Mouse (Mus musculus) liver, adult 2 months (tissue): Measurements from ENCODE around the gene Nrp1. TPM values are rescaled to one million over a fixed set of nuclear protein-coding genes. Genes with fewer than 3 reads are reported as not detected.

Source experiments
- DNase-seq: peaks from one replicate; pipeline ENCODE4 v3.0.0-alpha.2; 2011; ENCODE audit warnings: low read depth, low spot score; ENCODE audit errors: extremely low read depth
- H3K27ac ChIP-seq: fragments of 200-500 bp; replicated peaks from 2 replicates; pipeline ENCODE4 v1.5.1; 2012; ENCODE audit warnings: low read depth, mild to moderate bottlenecking, control low read depth, inconsistent platforms, low read length; ENCODE audit not compliant: insufficient read depth
- H3K27me3 ChIP-seq: fragments of 200-500 bp; 2 replicates; pipeline ENCODE4 v1.6.1; 2012; ENCODE audit warnings: mild to moderate bottlenecking, moderate library complexity, low read length, inconsistent platforms; ENCODE audit not compliant: control insufficient read depth, insufficient read depth
- H3K36me3 ChIP-seq: fragments of 200-500 bp; 2 replicates; pipeline ENCODE4 v1.6.1; 2012; ENCODE audit warnings: low read length, inconsistent platforms; ENCODE audit not compliant: control insufficient read depth, insufficient read depth
- H3K4me1 ChIP-seq: fragments of 200-500 bp; 2 replicates; pipeline ENCODE4 v1.6.1; 2011; ENCODE audit warnings: low read length; ENCODE audit not compliant: control insufficient read depth, insufficient read depth
- H3K4me3 ChIP-seq: fragments of 200-500 bp; 2 replicates; pipeline ENCODE4 v1.5.1; 2011; ENCODE audit warnings: low read depth, mild to moderate bottlenecking, control low read depth, low read length, moderate library complexity; ENCODE audit not compliant: insufficient read depth
- H3K79me2 ChIP-seq: fragments of 200-500 bp; 2 replicates; pipeline ENCODE4 v1.6.1; 2012; ENCODE audit warnings: inconsistent platforms, mild to moderate bottlenecking, low read length, moderate library complexity; ENCODE audit not compliant: control insufficient read depth, insufficient read depth
- H3K9ac ChIP-seq: fragments of 200-500 bp; 2 replicates; pipeline ENCODE4 v1.6.1; 2012; ENCODE audit warnings: low read depth, mild to moderate bottlenecking, control low read depth, inconsistent platforms, low read length
- CTCF ChIP-seq: fragments of 200-500 bp; IDR thresholded peaks from 2 replicates; pipeline ENCODE4 v1.5.1; 2011; ENCODE audit warnings: low read depth, low read length, control low read depth
- POLR2A ChIP-seq: fragments of 200-500 bp; IDR thresholded peaks from 2 replicates; pipeline ENCODE4 v1.6.1; 2011; ENCODE audit warnings: low read length, control low read depth; ENCODE audit not compliant: insufficient read depth; ENCODE audit errors: extremely low read depth
- WGBS: fragments of 180-500 bp; shearing (Covaris S2); methylation state at CpG from one replicate; pipeline ENCODE4 v1.1.7; 2018; 5-methylcytosine and 5-hydroxymethylcytosine counted together
- polyA plus RNA-seq: library from polyadenylated mRNA; depleted of rRNA; stranded (reverse); fragments of >200 nt; gene quantifications from 2 replicates; pipeline ENCODE4 v1.2.3, GENCODE M21; 2012
- total RNA-seq: library from RNA; depleted of rRNA; stranded (reverse); fragments of >200 nt; gene quantifications from 2 replicates; pipeline ENCODE4 v1.2.3, GENCODE M21; 2014

Nrp1 gene
- total and polyA plus RNA-seq, 2 experiments: 22.2 to 54.1 TPM

GRCm38 (mm10) chr8:128396968-128397367 is 38.6 kb downstream of the Nrp1 start:
- Histone ChIP-seq H3K4me3 (no peak overlapping the region), H3K79me2 (peaks cover 31% of the 10 kb centered on the region; the same call in 1 of the 2 replicates), H3K27me3 (no peaks in the 10 kb centered on the region), H3K36me3 (peaks cover 3% of the 10 kb centered on the region; the same call in 1 of the 2 replicates), H3K4me1 (peaks cover 23% of the 10 kb centered on the region), H3K9ac (no peak overlapping the region), H3K27ac (no peak overlapping the region)
- no peak for TF ChIP-seq CTCF
- no peak for TF ChIP-seq POLR2A
- no peak for DNase-seq
- 66% methylated on average over 7 of the region's 7 CpGs for WGBS

GRCm38 (mm10) chr8:128397441-128397840 is 39.0 kb downstream of the Nrp1 start:
- DNase-seq: no peak
- Histone ChIP-seq H3K27ac (no peak overlapping the region), H3K4me1 (peaks cover 23% of the 10 kb centered on the region), H3K4me3 (no peak overlapping the region), H3K9ac (no peak overlapping the region), H3K79me2 (peaks cover 34% of the 10 kb centered on the region; the same call in 1 of the 2 replicates), H3K27me3 (no peaks in the 10 kb centered on the region), H3K36me3 (peaks cover 3% of the 10 kb centered on the region; the same call in 1 of the 2 replicates)
- TF ChIP-seq POLR2A (no peak), CTCF (no peak)
- 84% methylated on average over 3 of the region's 3 CpGs for WGBS

DNA sequence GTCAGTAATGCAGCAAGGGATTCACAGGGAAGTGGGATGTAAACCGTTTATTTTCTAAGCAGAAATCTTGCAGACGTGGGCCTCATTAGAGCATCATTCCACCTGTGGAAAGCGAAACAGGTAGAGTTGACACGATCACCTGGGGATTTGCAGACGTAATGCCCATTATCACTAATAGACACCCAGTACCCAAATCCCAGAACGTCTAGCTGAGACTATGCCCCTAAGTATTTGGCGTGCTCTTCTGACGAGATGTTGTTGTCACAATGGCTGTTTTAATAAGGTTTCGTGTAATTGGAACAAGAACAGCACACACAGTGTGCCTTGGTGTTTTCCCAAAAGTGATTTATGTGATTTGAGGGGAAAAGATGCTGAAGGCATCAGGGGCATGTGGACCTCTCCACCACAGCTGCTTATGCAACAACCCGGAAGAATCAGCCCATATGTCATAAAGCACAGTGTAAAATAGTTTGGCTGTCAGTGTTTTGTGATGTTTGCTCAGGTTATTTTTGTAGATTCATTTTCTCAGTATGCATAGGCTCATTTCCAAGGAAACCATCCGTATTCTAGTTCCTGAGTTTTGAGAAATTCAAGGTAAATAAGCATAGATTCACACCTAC is 40.2 kb downstream of the Nrp1 start:
- no peaks in the 10 kb centered on the region for H3K27me3 ChIP-seq
- DNase-seq: no peak
- TF ChIP-seq CTCF (no peak), POLR2A (no peak)
- peaks cover 2% of the 10 kb centered on the region; the same call in 1 of the 2 replicates for H3K36me3 ChIP-seq
- peaks cover 20% of the 10 kb centered on the region for H3K4me1 ChIP-seq
- no peak overlapping the region for H3K27ac ChIP-seq
- no peak overlapping the region for H3K4me3 ChIP-seq
- WGBS: 88% methylated on average over 11 of the region's 11 CpGs
- H3K9ac ChIP-seq: no peak overlapping the region
- H3K79me2 ChIP-seq: peaks cover 31% of the 10 kb centered on the region; the same call in 1 of the 2 replicates

DNA sequence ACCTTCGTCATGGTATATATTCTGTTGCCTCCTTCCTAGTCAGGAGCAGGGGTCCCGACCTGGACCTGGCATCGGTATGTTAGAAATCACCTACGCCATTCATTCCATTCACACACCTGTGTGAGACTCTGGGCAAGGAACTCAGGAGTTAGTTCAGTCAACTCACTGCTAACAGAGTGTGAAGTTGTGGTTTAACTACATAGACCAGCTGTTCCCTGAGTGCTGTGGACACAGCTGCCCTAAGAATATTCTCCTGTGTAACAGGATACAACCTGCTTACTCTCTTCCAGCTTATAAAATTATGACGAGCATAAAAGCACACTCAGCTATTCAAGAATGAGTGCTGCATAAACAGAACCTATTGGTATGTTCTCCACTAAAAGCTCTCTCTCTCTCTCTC is 41.9 kb downstream of the Nrp1 start:
- Histone ChIP-seq H3K27ac (no peak overlapping the region), H3K27me3 (no peaks in the 10 kb centered on the region), H3K36me3 (no peaks in the 10 kb centered on the region), H3K79me2 (peaks cover 30% of the 10 kb centered on the region; the same call in 1 of the 2 replicates), H3K4me3 (no peak overlapping the region), H3K4me1 (peaks cover 11% of the 10 kb centered on the region), H3K9ac (no peak overlapping the region)
- DNase-seq: no peak
- TF ChIP-seq CTCF (no peak), POLR2A (no peak)
- 85% methylated on average over 5 of the region's 5 CpGs for WGBS

- no peak overlapping the region for H3K27ac ChIP-seq
- 32% methylated on average over 2 of the region's 2 CpGs for whole genome bisulfite sequencing
- H3K4me3 ChIP-seq: no peak overlapping the region
- TF ChIP-seq POLR2A: no peak
- TF ChIP-seq CTCF: no peak
- H3K79me2 ChIP-seq: peaks cover 31% of the 10 kb centered on the region
- no peak overlapping the region for H3K9ac ChIP-seq
- peak; percentile 67 for DNase-seq
- H3K27me3 ChIP-seq: no peaks in the 10 kb centered on the region
- H3K36me3 ChIP-seq: no peaks in the 10 kb centered on the region; the same call in 1 of the 2 replicates
- peaks cover 2% of the 10 kb centered on the region; the same call in 1 of the 2 replicates for H3K4me1 ChIP-seq
Observed at GRCm38 (mm10) chr8:128404876-128405275, 46.5 kb downstream of the Nrp1 start.

- TF ChIP-seq POLR2A: no peak
- no peak for TF ChIP-seq CTCF
- no peak overlapping the region for H3K9ac ChIP-seq
- H3K4me1 ChIP-seq: peaks cover 5% of the 10 kb centered on the region
- no peak overlapping the region for H3K4me3 ChIP-seq
- no peak for DNase-seq
- peaks cover 2% of the 10 kb centered on the region; the same call in 1 of the 2 replicates for H3K36me3 ChIP-seq
- peaks cover 20% of the 10 kb centered on the region; the same call in 1 of the 2 replicates for H3K79me2 ChIP-seq
- no peak overlapping the region for H3K27ac ChIP-seq
- no peaks in the 10 kb centered on the region for H3K27me3 ChIP-seq
- WGBS: 71% methylated on average over 4 of the region's 4 CpGs
Observed at GRCm38 (mm10) chr8:128413381-128413780, 55.0 kb downstream of the Nrp1 start.
